Mouse (Mus musculus) neural tube, embryonic 11.5 days (tissue): ENCODE measurements around the gene Kcp. TPM values are rescaled to one million over a fixed set of nuclear protein-coding genes. Genes with fewer than 3 reads are reported as not detected.

Source experiments
- ATAC-seq: fragments of 200-750 bp; cut with Nextera tagmentation; 2 replicates; pipeline ENCODE4 v1.8.0; 2017; ENCODE audit warnings: moderate number of reproducible peaks, mild to moderate bottlenecking, moderate TSS enrichment, moderate library complexity; ENCODE audit not compliant: insufficient read depth, low FRiP score, low TSS enrichment
- DNase-seq: peaks from one replicate; pipeline ENCODE4 v3.0.0-alpha.2; 2015; ENCODE audit warnings: low spot score
- H3K27ac ChIP-seq: fragments of 300-500 bp; sonication (generic); 2 replicates; pipeline ENCODE4 v1.5.1; 2014; ENCODE audit warnings: low read depth, mild to moderate bottlenecking, low read length
- H3K27me3 ChIP-seq: fragments of 300-500 bp; sonication (generic); 2 replicates; pipeline ENCODE4 v1.6.1; 2014; ENCODE audit warnings: mild to moderate bottlenecking, low read length, mixed read lengths; ENCODE audit not compliant: control insufficient read depth, insufficient read depth
- H3K36me3 ChIP-seq: fragments of 300-500 bp; sonication (generic); 2 replicates; pipeline ENCODE4 v1.6.1; 2014; ENCODE audit warnings: mild to moderate bottlenecking, low read length, moderate library complexity, mixed read lengths; ENCODE audit not compliant: control insufficient read depth, insufficient read depth
- H3K4me1 ChIP-seq: fragments of 300-500 bp; sonication (generic); 2 replicates; pipeline ENCODE4 v1.6.1; 2014; ENCODE audit warnings: low read length, mixed read lengths; ENCODE audit not compliant: control insufficient read depth, insufficient read depth
- H3K4me2 ChIP-seq: fragments of 300-500 bp; sonication (generic); 2 replicates; pipeline ENCODE4 v1.6.1; 2014; ENCODE audit warnings: low read depth, mild to moderate bottlenecking, moderate library complexity
- H3K4me3 ChIP-seq: fragments of 300-500 bp; sonication (generic); 2 replicates; pipeline ENCODE4 v1.5.1; 2014; ENCODE audit warnings: low read depth, low read length
- H3K9ac ChIP-seq: fragments of 300-500 bp; sonication (generic); 2 replicates; pipeline ENCODE4 v1.6.1; 2014; ENCODE audit warnings: mild to moderate bottlenecking, low read length
- H3K9me3 ChIP-seq: fragments of 300-500 bp; sonication (generic); 2 replicates; pipeline ENCODE4 v1.6.1; 2016; ENCODE audit warnings: low read length; ENCODE audit not compliant: control insufficient read depth
- WGBS: fragments of 180-500 bp; shearing (Covaris S2); extraction: QIAGEN DNeasy Blood & Tissue Kit; methylation state at CpG from one replicate; pipeline ENCODE4 v1.1.7; 2014; 5-methylcytosine and 5-hydroxymethylcytosine counted together
- polyA plus RNA-seq: library from polyadenylated mRNA; unstranded; fragments of >200 nt; fragmentation: Nextera tagmentation; extraction: Ambion mirVana; gene quantifications from 2 replicates; pipeline ENCODE4 v1.2.1, GENCODE M21; 2014

Gene Kcp
- polyA plus RNA-seq, 1 experiment from 2014 or later: 13.1 TPM

GRCm38 (mm10) chr6:29526281-29527251, 18.8 kb upstream of the Kcp start, which contains the start of gene Irf5:
Gene Irf5, plus strand, starts transcription at chr6:29526625.
- H3K9ac ChIP-seq: peak within 1 kb of the TSS; percentile 49
- H3K4me1 ChIP-seq: peaks cover 7% of the 10 kb centered on the region; the same call in 1 of the 2 replicates
- no peak for ATAC-seq
- under 1% methylated on average over 73 of the region's 96 CpGs for WGBS
- no peaks in the 10 kb centered on the region for H3K36me3 ChIP-seq
- peaks cover 49% of the 10 kb centered on the region for H3K27me3 ChIP-seq
- DNase-seq: no peak
- H3K9me3 ChIP-seq: no peaks in the 10 kb centered on the region
- H3K4me2 ChIP-seq: peak within 1 kb of the TSS; percentile 95
- peak within 1 kb of the TSS; percentile 54 for H3K4me3 ChIP-seq
- no peak within 1 kb of the TSS for H3K27ac ChIP-seq

- Histone ChIP-seq H3K4me2 (no peak overlapping the region), H3K27ac (no peak overlapping the region), H3K9ac (no peak overlapping the region), H3K4me1 (peaks cover 7% of the 10 kb centered on the region; the same call in 1 of the 2 replicates), H3K4me3 (no peak overlapping the region), H3K27me3 (peaks cover 42% of the 10 kb centered on the region), H3K9me3 (no peaks in the 10 kb centered on the region), H3K36me3 (no peaks in the 10 kb centered on the region)
- DNase-seq: no peak
- 69% methylated on average over 6 of the region's 6 CpGs for WGBS
- no peak for ATAC-seq
Observed at GRCm38 (mm10) chr6:29525256-29525655, 17.5 kb upstream of the Kcp start.

GRCm38 (mm10) chr6:29524034-29524489, 16.3 kb upstream of the Kcp start:
- Histone ChIP-seq H3K4me2 (no peak overlapping the region), H3K27me3 (peaks cover 32% of the 10 kb centered on the region), H3K27ac (no peak overlapping the region), H3K9me3 (no peaks in the 10 kb centered on the region), H3K4me3 (no peak overlapping the region), H3K9ac (no peak overlapping the region), H3K36me3 (no peaks in the 10 kb centered on the region), H3K4me1 (peaks cover 7% of the 10 kb centered on the region; the same call in 1 of the 2 replicates)
- ATAC-seq (no peak), DNase-seq (no peak)
- WGBS: 78% methylated on average over 6 of the region's 6 CpGs

GRCm38 (mm10) chr6:29523301-29524033, 15.7 kb upstream of the Kcp start:
- no peaks in the 10 kb centered on the region for H3K36me3 ChIP-seq
- H3K9ac ChIP-seq: no peak overlapping the region
- peaks cover 7% of the 10 kb centered on the region; the same call in 1 of the 2 replicates for H3K4me1 ChIP-seq
- WGBS: 85% methylated on average over 12 of the region's 12 CpGs
- no peak overlapping the region for H3K4me3 ChIP-seq
- H3K27ac ChIP-seq: no peak overlapping the region
- no peak overlapping the region for H3K4me2 ChIP-seq
- no peaks in the 10 kb centered on the region for H3K9me3 ChIP-seq
- ATAC-seq (no peak), DNase-seq (no peak)
- H3K27me3 ChIP-seq: peaks cover 26% of the 10 kb centered on the region

GRCm38 (mm10) chr6:29522626-29523300, 15.0 kb upstream of the Kcp start:
- H3K27ac ChIP-seq: no peak overlapping the region
- WGBS: 77% methylated on average over 6 of the region's 6 CpGs

GRCm38 (mm10) chr6:29517139-29517538, 9.4 kb upstream of the Kcp start:
- Histone ChIP-seq H3K36me3 (no peaks in the 10 kb centered on the region), H3K9ac (no peak overlapping the region), H3K4me1 (0 out of 2 replicates have a peak, but pooled peaks cover 2% of the 10 kb centered on the region), H3K4me2 (no peak overlapping the region), H3K9me3 (no peaks in the 10 kb centered on the region), H3K27me3 (no peaks in the 10 kb centered on the region), H3K27ac (no peak overlapping the region), H3K4me3 (no peak overlapping the region)
- no peak for ATAC-seq
- DNase-seq: peak; percentile 66
- 5% methylated on average over 5 of the region's 5 CpGs for WGBS

More at GRCm38 (mm10) chr6:29522626-29523300, 15.0 kb upstream of the Kcp start:
- no peak overlapping the region for H3K4me3 ChIP-seq
- H3K27me3 ChIP-seq: peaks cover 19% of the 10 kb centered on the region
- H3K9me3 ChIP-seq: no peaks in the 10 kb centered on the region
- peaks cover 7% of the 10 kb centered on the region; the same call in 1 of the 2 replicates for H3K4me1 ChIP-seq
- H3K36me3 ChIP-seq: no peaks in the 10 kb centered on the region
- H3K4me2 ChIP-seq: no peak overlapping the region
- ATAC-seq (no peak), DNase-seq (no peak)
- H3K9ac ChIP-seq: no peak overlapping the region

- Histone ChIP-seq H3K36me3 (no peaks in the 10 kb centered on the region), H3K4me2 (peak overlapping the region; percentile 12), H3K27me3 (peaks cover 7% of the 10 kb centered on the region; the same call in 1 of the 2 replicates), H3K27ac (no peak overlapping the region), H3K9ac (peak overlapping the region; percentile 20; the same call in 1 of the 2 replicates), H3K4me3 (no peak overlapping the region), H3K4me1 (0 out of 2 replicates have a peak, but pooled peaks cover 2% of the 10 kb centered on the region), H3K9me3 (no peaks in the 10 kb centered on the region)
- peak; percentile 61; the same call in 1 of the 2 replicates for ATAC-seq
- under 1% methylated on average over 11 of the region's 11 CpGs for WGBS
- DNase-seq: peak; percentile 81
Observed at GRCm38 (mm10) chr6:29513284-29513683, 5.5 kb upstream of the Kcp start.

GRCm38 (mm10) chr6:29509086-29509485, 1.3 kb upstream of the Kcp start:
- 26% methylated on average over 2 of the region's 2 CpGs for WGBS
- DNase-seq: no peak
- no peak overlapping the region for H3K27ac ChIP-seq
- H3K4me1 ChIP-seq: 0 out of 2 replicates have a peak, but pooled peaks cover 2% of the 10 kb centered on the region
- H3K36me3 ChIP-seq: no peaks in the 10 kb centered on the region
- ATAC-seq: no peak
- H3K4me3 ChIP-seq: no peak overlapping the region
- H3K27me3 ChIP-seq: peaks cover 23% of the 10 kb centered on the region; the same call in 1 of the 2 replicates
- H3K9me3 ChIP-seq: no peaks in the 10 kb centered on the region
- H3K9ac ChIP-seq: no peak overlapping the region
- H3K4me2 ChIP-seq: no peak overlapping the region
